Mouse (Mus musculus): ENCODE results near the gene Cacfd1. TPM values are rescaled to one million over a fixed set of nuclear protein-coding genes. Genes with fewer than 3 reads are reported as not detected.

Gene Cacfd1
- polyA plus RNA-seq (2017; shearing (Covaris generic)): 27.9 TPM

DNA sequence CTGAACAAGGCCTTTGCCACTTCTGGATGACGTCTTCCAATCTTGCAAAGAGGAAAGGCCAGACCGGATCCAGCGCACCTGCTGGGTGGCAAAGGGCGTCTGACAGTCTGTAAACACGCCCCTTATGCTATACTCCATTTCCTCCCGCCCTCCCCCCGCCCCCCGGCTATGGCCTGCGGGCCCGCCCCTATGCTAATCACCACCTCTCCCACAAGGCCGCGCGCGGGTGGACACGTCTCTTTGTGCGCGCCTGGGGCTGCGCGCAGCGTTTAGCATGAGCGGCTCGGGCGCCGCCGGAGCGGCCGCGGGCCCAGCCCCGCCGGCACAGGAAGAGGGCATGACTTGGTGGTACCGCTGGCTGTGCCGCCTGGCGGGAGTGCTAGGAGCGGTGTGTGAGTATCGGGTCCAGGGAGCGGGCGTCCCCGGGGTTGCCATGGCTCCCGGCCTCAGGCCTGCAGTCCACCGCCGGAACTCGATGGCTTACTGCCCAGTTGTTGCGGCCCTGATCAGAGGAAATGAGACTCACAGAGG lies at the start of gene Cacfd1:
Gene Cacfd1, plus strand, starts transcription at position 213 of the 531 bp plus-strand sequence.

GRCm38 (mm10) chr2:26963923-26964723 lies 45.6 kb upstream of the Cacfd1 start, which contains the start of gene Rexo4:
Gene Rexo4, minus strand, starts transcription at chr2:26964386.

DNA sequence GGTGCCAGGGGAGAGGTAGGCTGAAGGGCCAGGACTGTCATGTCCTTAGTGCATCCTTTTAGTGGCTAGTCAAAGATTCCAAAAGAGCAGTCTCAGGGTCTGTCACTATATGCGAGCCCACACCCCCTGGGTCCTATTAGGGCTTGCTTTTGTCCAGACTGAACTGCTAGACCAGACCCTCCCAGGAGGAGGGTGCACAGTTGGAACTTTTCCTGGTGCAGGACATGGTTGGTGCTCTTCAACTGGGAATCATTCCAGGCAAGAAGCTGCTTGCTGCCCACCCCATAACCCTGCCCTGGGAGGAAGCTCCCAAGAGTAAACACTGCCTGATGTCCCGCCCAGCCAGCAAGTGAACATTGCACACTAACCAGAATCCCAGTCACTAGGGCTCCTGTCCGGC lies 36.6 kb upstream of the Cacfd1 start, which contains the start of gene Adamts13:
Gene Adamts13, plus strand, starts transcription at position 301 of the 400 bp plus-strand sequence.

DNA sequence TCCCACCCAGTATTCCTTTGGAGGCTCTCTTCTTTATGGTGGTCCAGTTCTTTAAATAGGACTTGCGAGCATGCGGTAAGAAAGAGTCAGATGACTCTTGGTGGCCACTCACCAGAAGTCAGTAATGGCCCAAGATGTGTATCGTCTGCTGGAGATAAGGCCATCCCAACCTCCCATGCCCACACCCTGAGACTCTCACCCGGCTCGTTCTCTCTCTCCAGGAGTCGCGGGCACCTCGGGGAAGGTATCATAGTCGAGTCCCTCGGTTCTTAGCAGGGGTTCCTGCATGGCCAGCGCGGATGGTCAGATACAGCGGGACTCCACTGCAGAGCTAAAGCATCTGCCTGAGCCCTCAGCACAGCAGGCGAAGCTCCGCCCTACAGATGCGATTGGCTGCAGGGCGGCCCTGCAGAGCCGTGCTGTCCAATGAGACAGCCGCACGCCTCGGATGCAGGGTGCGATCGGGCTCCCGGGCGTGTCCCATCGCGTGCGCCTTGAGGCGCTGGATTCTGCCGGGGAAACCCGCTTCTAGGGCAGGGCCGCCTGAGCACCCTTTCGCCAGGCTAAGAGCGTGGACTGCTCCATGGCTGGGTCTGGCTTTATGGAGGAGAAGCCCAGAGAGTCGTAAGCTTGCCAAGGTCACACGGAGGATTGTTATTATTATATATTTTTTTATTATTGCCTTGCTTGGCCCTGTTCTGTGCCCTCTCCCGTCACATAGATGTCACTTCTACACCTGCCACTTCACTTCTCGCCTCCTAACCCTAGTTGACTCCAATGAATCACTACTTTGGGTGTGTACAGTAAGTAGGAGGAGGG lies 18.1 kb downstream of the Cacfd1 start, which contains the start of gene Slc2a6:
Gene Slc2a6, minus strand, starts transcription at position 381 of the 819 bp plus-strand sequence.

Other genes with a start within 250 kb of the Cacfd1 start
- gene Abo, start 144.9 kb upstream of the Cacfd1 start, polyA plus RNA-seq (2017; shearing (Covaris generic)): not detected
- gene Surf6, start 107.0 kb upstream of the Cacfd1 start, polyA plus RNA-seq (2017; shearing (Covaris generic)): 49.4 TPM
- 35.2 TPM for gene Med22, start 99.2 kb upstream of the Cacfd1 start, polyA plus RNA-seq (2017; shearing (Covaris generic))
- gene Rpl7a, start 99.2 kb upstream of the Cacfd1 start, polyA plus RNA-seq (2017; shearing (Covaris generic)): 331 TPM
- gene Surf2, start 93.6 kb upstream of the Cacfd1 start, polyA plus RNA-seq (2017; shearing (Covaris generic)): 67.2 TPM
- gene Surf1, start 93.4 kb upstream of the Cacfd1 start, polyA plus RNA-seq (2017; shearing (Covaris generic)): 126 TPM
- gene Surf4, start 76.0 kb upstream of the Cacfd1 start, polyA plus RNA-seq (2017; shearing (Covaris generic)): 175 TPM
- 0.59 TPM for gene Stkld1, start 75.9 kb upstream of the Cacfd1 start, polyA plus RNA-seq (2017; shearing (Covaris generic))
- gene Rexo4, start 45.5 kb upstream of the Cacfd1 start, polyA plus RNA-seq (2017; shearing (Covaris generic)): 86.1 TPM
- gene Adamts13, start 36.5 kb upstream of the Cacfd1 start, polyA plus RNA-seq (2017; shearing (Covaris generic)): not detected
- gene Slc2a6, start 18.1 kb downstream of the Cacfd1 start, polyA plus RNA-seq (2017; shearing (Covaris generic)): 2.7 TPM
- gene Mymk, start 62.3 kb downstream of the Cacfd1 start, polyA plus RNA-seq (2017; shearing (Covaris generic)): not detected
- 0.66 TPM for gene Adamtsl2, start 69.5 kb downstream of the Cacfd1 start, polyA plus RNA-seq (2017; shearing (Covaris generic))
- not detected for gene Fam163b, start 132.6 kb downstream of the Cacfd1 start, polyA plus RNA-seq (2017; shearing (Covaris generic))
- not detected for gene Dbh, start 155.3 kb downstream of the Cacfd1 start, polyA plus RNA-seq (2017; shearing (Covaris generic))
- gene Sardh, start 238.4 kb downstream of the Cacfd1 start, polyA plus RNA-seq (2017; shearing (Covaris generic)): 2.4 TPM